Mouse (Mus musculus) central nervous system, embryonic 14 days (tissue): Measurements from ENCODE around the gene Pan2. TPM values are rescaled to one million over a fixed set of nuclear protein-coding genes. Genes with fewer than 3 reads are reported as not detected.

Experiments used
- polyA plus RNA-seq: library from polyadenylated mRNA; depleted of rRNA; stranded (reverse); fragments of >200 nt; gene quantifications from 2 replicates; pipeline ENCODE4 v1.2.3, GENCODE M21; 2012; rRNA removed

Pan2 gene
- 44.2 and 45.9 TPM in 2 replicates for polyA plus RNA-seq

GRCm38 (mm10) chr10:128303126-128304021, at the start of gene Pan2:
Gene Pan2 (plus strand): TSS chr10:128303335.

GRCm38 (mm10) chr10:128253677-128254255, 49.4 kb upstream of the Pan2 start, which contains the start of gene Apon:
Gene Apon (plus strand): TSS chr10:128254096.

GRCm38 (mm10) chr10:128268371-128268770, 34.8 kb upstream of the Pan2 start, which contains the start of gene Apof:
Gene Apof (plus strand): TSS chr10:128268671.

GRCm38 (mm10) chr10:128270287-128270841, 32.8 kb upstream of the Pan2 start, which contains the start of gene Stat2:
Gene Stat2 (plus strand): TSS chr10:128270559.

GRCm38 (mm10) chr10:128298702-128299171, 4.4 kb upstream of the Pan2 start, which contains the start of gene Il23a:
Gene Il23a (minus strand): TSS chr10:128298752.

GRCm38 (mm10) chr10:128322141-128323108, 19.3 kb downstream of the Pan2 start, which contains the start of gene Cnpy2:
Gene Cnpy2 (plus strand): TSS chr10:128322459.

GRCm38 (mm10) chr10:128337306-128338181, 34.4 kb downstream of the Pan2 start, which contains the start of gene Cs:
Gene Cs (plus strand): TSS chr10:128337734.

GRCm38 (mm10) chr10:128368402-128369217, 65.5 kb downstream of the Pan2 start, which contains the start of gene Coq10a:
Gene Coq10a (minus strand): TSS chr10:128368997.

Other genes with a start within 250 kb of the Pan2 start
- 77.7 and 83.0 TPM in 2 replicates for gene Ptges3, start 244.4 kb upstream of the Pan2 start, polyA plus RNA-seq
- gene Atp5b, start 220.1 kb upstream of the Pan2 start, polyA plus RNA-seq = 1,340 and 1,417 TPM in 2 replicates
- gene Baz2a, start 211.8 kb upstream of the Pan2 start, polyA plus RNA-seq = 34.0 and 36.0 TPM in 2 replicates
- 28.0 and 39.8 TPM in 2 replicates for gene Rbms2, start 123.0 kb upstream of the Pan2 start, polyA plus RNA-seq
- gene Gls2, start 108.9 kb upstream of the Pan2 start, polyA plus RNA-seq = 3.6 and 4.0 TPM in 2 replicates
- 13.6 and 15.5 TPM in 2 replicates for gene Spryd4, start 91.5 kb upstream of the Pan2 start, polyA plus RNA-seq
- gene Mip, start 77.5 kb upstream of the Pan2 start, polyA plus RNA-seq = 0.23 and 0.26 TPM in 2 replicates
- 18.3 and 20.5 TPM in 2 replicates for gene Timeless, start 71.3 kb upstream of the Pan2 start, polyA plus RNA-seq
- 0.38 and 0.45 TPM in 2 replicates for gene Apon, start 49.2 kb upstream of the Pan2 start, polyA plus RNA-seq
- gene Apof, start 34.7 kb upstream of the Pan2 start, polyA plus RNA-seq = not detected in 2 replicates
- gene Stat2, start 32.8 kb upstream of the Pan2 start, polyA plus RNA-seq = 30.6 and 34.3 TPM in 2 replicates
- 0.10 and 0.14 TPM in 2 replicates for gene Il23a, start 4.6 kb upstream of the Pan2 start, polyA plus RNA-seq
- gene Cnpy2, start 19.1 kb downstream of the Pan2 start, polyA plus RNA-seq = 110 and 127 TPM in 2 replicates
- 172 and 176 TPM in 2 replicates for gene Cs, start 34.4 kb downstream of the Pan2 start, polyA plus RNA-seq
- 77.1 and 77.4 TPM in 2 replicates for gene Coq10a, start 65.7 kb downstream of the Pan2 start, polyA plus RNA-seq
- 47.3 and 49.7 TPM in 2 replicates for gene Ankrd52, start 73.8 kb downstream of the Pan2 start, polyA plus RNA-seq
- gene Slc39a5, start 97.9 kb downstream of the Pan2 start, polyA plus RNA-seq = 0.10 and 0.28 TPM in 2 replicates
- gene Nabp2, start 108.2 kb downstream of the Pan2 start, polyA plus RNA-seq = 94.8 and 115 TPM in 2 replicates
- gene Rnf41, start 108.3 kb downstream of the Pan2 start, polyA plus RNA-seq = 62.8 and 67.8 TPM in 2 replicates
- gene Smarcc2, start 155.9 kb downstream of the Pan2 start, polyA plus RNA-seq = 361 and 409 TPM in 2 replicates
- gene Myl6, start 190.8 kb downstream of the Pan2 start, polyA plus RNA-seq = 1,386 and 1,494 TPM in 2 replicates
- 30.5 and 38.6 TPM in 2 replicates for gene Myl6b, start 195.3 kb downstream of the Pan2 start, polyA plus RNA-seq
- gene Esyt1, start 222.5 kb downstream of the Pan2 start, polyA plus RNA-seq = 16.6 and 28.0 TPM in 2 replicates
- 18.2 and 19.1 TPM in 2 replicates for gene Zc3h10, start 244.4 kb downstream of the Pan2 start, polyA plus RNA-seq
- 3,335 and 3,553 TPM in 2 replicates for gene Rpl41, start 246.0 kb downstream of the Pan2 start, polyA plus RNA-seq